Mouse (Mus musculus): ENCODE results near the gene 1700014D04Rik. TPM values are rescaled to one million over a fixed set of nuclear protein-coding genes. Genes with fewer than 3 reads are reported as not detected.
"Not testable (repeated sequence)": the region's sequence is repeated elsewhere in the genome, so short reads cannot be mapped to it uniquely, and the experiment has no call there.

The 1700014D04Rik gene
- polyA plus RNA-seq, 1 experiment = 0.28 TPM

- H3K27me3 ChIP-seq (ENCODE audit: control insufficient read depth, insufficient read depth, low read length) = no peaks in the 10 kb centered on the region
- no peak overlapping the region for H3K4me3 ChIP-seq (replicated peaks; ENCODE audit: insufficient read depth, low read depth, low read length)
- no peaks in the 10 kb centered on the region; the same call in 1 of the 2 replicates for H3K4me1 ChIP-seq (ENCODE audit: control insufficient read depth, insufficient read depth, low read length)
- no peak for DNase-seq
- 89% methylated on average over 4 of the region's 4 CpGs for WGBS
- no peak for TF ChIP-seq POLR2A (IDR thresholded peaks at IDR 0.05; ENCODE audit: borderline replicate concordance, insufficient read depth, low read length)
- TF ChIP-seq CTCF (IDR thresholded peaks at IDR 0.05; ENCODE audit: borderline replicate concordance, insufficient read depth, low read depth, low read length) = no peak
- no peak overlapping the region for H3K27ac ChIP-seq (ENCODE audit: insufficient read depth, low read length)
Measured at GRCm38 (mm10) chr13:59733936-59734335, 12.6 kb downstream of the 1700014D04Rik start.

- DNase-seq = no peak
- no peak within 1 kb of the TSS for H3K4me3 ChIP-seq (replicated peaks; ENCODE audit: insufficient read depth, low read depth, low read length)
- H3K4me1 ChIP-seq (ENCODE audit: control insufficient read depth, insufficient read depth, low read length) = no peaks in the 10 kb centered on the region; the same call in 1 of the 2 replicates
- H3K27me3 ChIP-seq (ENCODE audit: control insufficient read depth, insufficient read depth, low read length) = no peaks in the 10 kb centered on the region
- H3K27ac ChIP-seq (ENCODE audit: insufficient read depth, low read length) = no peak within 1 kb of the TSS
- no peak for TF ChIP-seq CTCF (IDR thresholded peaks at IDR 0.05; ENCODE audit: borderline replicate concordance, insufficient read depth, low read depth, low read length)
- no peak for TF ChIP-seq POLR2A (IDR thresholded peaks at IDR 0.05; ENCODE audit: borderline replicate concordance, insufficient read depth, low read length)
- 49% methylated on average over 7 of the region's 7 CpGs for WGBS
Measured at GRCm38 (mm10) chr13:59731652-59732051, 14.9 kb downstream of the 1700014D04Rik start, which contains the start of gene Spata31d1d. Gene Spata31d1d, minus strand, starts transcription at chr13:59731752.

GRCm38 (mm10) chr13:59728378-59729093 lies 18.0 kb downstream of the 1700014D04Rik start:
- H3K4me3 ChIP-seq (replicated peaks; ENCODE audit: insufficient read depth, low read depth, low read length) = no peak overlapping the region
- no peak overlapping the region for H3K27ac ChIP-seq (ENCODE audit: insufficient read depth, low read length)
- H3K27me3 ChIP-seq (ENCODE audit: control insufficient read depth, insufficient read depth, low read length) = no peaks in the 10 kb centered on the region
- TF ChIP-seq POLR2A (IDR thresholded peaks at IDR 0.05; ENCODE audit: borderline replicate concordance, insufficient read depth, low read length) (no peak), CTCF (IDR thresholded peaks at IDR 0.05; ENCODE audit: borderline replicate concordance, insufficient read depth, low read depth, low read length) (peak; percentile 97)
- WGBS = 12% methylated on average over 7 of the region's 7 CpGs
- DNase-seq = peak; percentile 77 to 83
- no peaks in the 10 kb centered on the region; the same call in 1 of the 2 replicates for H3K4me1 ChIP-seq (ENCODE audit: control insufficient read depth, insufficient read depth, low read length)

GRCm38 (mm10) chr13:59726139-59726867 lies 20.2 kb downstream of the 1700014D04Rik start:
- WGBS = 38% methylated on average over 29 of the region's 29 CpGs
- no peak for DNase-seq
- H3K4me3 ChIP-seq (replicated peaks; ENCODE audit: insufficient read depth, low read depth, low read length) = peak overlapping the region; percentile 21
- H3K27ac ChIP-seq (ENCODE audit: insufficient read depth, low read length) = no peak overlapping the region
- H3K4me1 ChIP-seq (ENCODE audit: control insufficient read depth, insufficient read depth, low read length) = no peaks in the 10 kb centered on the region
- no peaks in the 10 kb centered on the region for H3K27me3 ChIP-seq (ENCODE audit: control insufficient read depth, insufficient read depth, low read length)
- TF ChIP-seq POLR2A (IDR thresholded peaks at IDR 0.05; ENCODE audit: borderline replicate concordance, insufficient read depth, low read length) (no peak), CTCF (IDR thresholded peaks at IDR 0.05; ENCODE audit: borderline replicate concordance, insufficient read depth, low read depth, low read length) (no peak)

GRCm38 (mm10) chr13:59722089-59722488 lies 24.5 kb downstream of the 1700014D04Rik start:
- not testable (repeated sequence) for DNase-seq; H3K4me1 ChIP-seq (ENCODE audit: control insufficient read depth, insufficient read depth, low read length); H3K27me3 ChIP-seq (ENCODE audit: control insufficient read depth, insufficient read depth, low read length); H3K27ac ChIP-seq (ENCODE audit: insufficient read depth, low read length); H3K4me3 ChIP-seq (replicated peaks; ENCODE audit: insufficient read depth, low read depth, low read length)
- WGBS = 84% methylated on average over 1 of the region's 1 CpGs

GRCm38 (mm10) chr13:59719475-59719874 lies 27.1 kb downstream of the 1700014D04Rik start:
- H3K27me3 ChIP-seq (ENCODE audit: control insufficient read depth, insufficient read depth, low read length) = no peaks in the 10 kb centered on the region
- no peak for DNase-seq
- 86% methylated on average over 1 of the region's 1 CpGs for WGBS
- TF ChIP-seq CTCF (IDR thresholded peaks at IDR 0.05; ENCODE audit: borderline replicate concordance, insufficient read depth, low read depth, low read length) = no peak
- TF ChIP-seq POLR2A (IDR thresholded peaks at IDR 0.05; ENCODE audit: borderline replicate concordance, insufficient read depth, low read length) = no peak
- no peak overlapping the region for H3K27ac ChIP-seq (ENCODE audit: insufficient read depth, low read length)
- no peaks in the 10 kb centered on the region for H3K4me1 ChIP-seq (ENCODE audit: control insufficient read depth, insufficient read depth, low read length)
- H3K4me3 ChIP-seq (replicated peaks; ENCODE audit: insufficient read depth, low read depth, low read length) = no peak overlapping the region

- not testable (repeated sequence) for DNase-seq; H3K27me3 ChIP-seq (ENCODE audit: control insufficient read depth, insufficient read depth, low read length); H3K4me3 ChIP-seq (replicated peaks; ENCODE audit: insufficient read depth, low read depth, low read length); H3K27ac ChIP-seq (ENCODE audit: insufficient read depth, low read length); H3K4me1 ChIP-seq (ENCODE audit: control insufficient read depth, insufficient read depth, low read length)
- 57% methylated on average over 6 of the region's 6 CpGs for WGBS
Measured at GRCm38 (mm10) chr13:59718857-59719440, 27.6 kb downstream of the 1700014D04Rik start.

GRCm38 (mm10) chr13:59713710-59714109 lies 32.8 kb downstream of the 1700014D04Rik start:
- no peak for TF ChIP-seq CTCF (IDR thresholded peaks at IDR 0.05; ENCODE audit: borderline replicate concordance, insufficient read depth, low read depth, low read length)
- TF ChIP-seq POLR2A (IDR thresholded peaks at IDR 0.05; ENCODE audit: borderline replicate concordance, insufficient read depth, low read length) = no peak
- no peaks in the 10 kb centered on the region for H3K4me1 ChIP-seq (ENCODE audit: control insufficient read depth, insufficient read depth, low read length)
- H3K27ac ChIP-seq (ENCODE audit: insufficient read depth, low read length) = no peak overlapping the region
- 47% methylated on average over 3 of the region's 3 CpGs for WGBS
- DNase-seq = no peak
- H3K4me3 ChIP-seq (replicated peaks; ENCODE audit: insufficient read depth, low read depth, low read length) = no peak overlapping the region
- no peaks in the 10 kb centered on the region for H3K27me3 ChIP-seq (ENCODE audit: control insufficient read depth, insufficient read depth, low read length)

- H3K4me1 ChIP-seq (ENCODE audit: control insufficient read depth, insufficient read depth, low read length); DNase-seq; H3K4me3 ChIP-seq (replicated peaks; ENCODE audit: insufficient read depth, low read depth, low read length); H3K27me3 ChIP-seq (ENCODE audit: control insufficient read depth, insufficient read depth, low read length); H3K27ac ChIP-seq (ENCODE audit: insufficient read depth, low read length): not testable (repeated sequence)
- WGBS = 64% methylated on average over 3 of the region's 3 CpGs
Measured at GRCm38 (mm10) chr13:59711984-59712383, 34.6 kb downstream of the 1700014D04Rik start, which contains the start of gene Spata31d1b. Gene Spata31d1b, plus strand, starts transcription at chr13:59712284.

Data from cerebellum, adult 2 months (tissue).